Mouse (Mus musculus) frontal cortex, adult (tissue): ENCODE measurements around the gene Gm21913.
"Not testable (repeated sequence)": the region's sequence is repeated elsewhere in the genome, so short reads cannot be mapped to it uniquely, and the experiment has no call there.

Experiments
- ATAC-seq: cut with Nextera tagmentation; 2 replicates; pipeline ENCODE4 v1.9.2; 2017; ENCODE audit warnings: mild to moderate bottlenecking, moderate library complexity, mixed read lengths; ENCODE audit not compliant: low TSS enrichment

Gm21913 gene

GRCm38 (mm10) chrY:74623596-74623995, at the start of gene Gm21913:
Gene Gm21913, plus strand, starts transcription at chrY:74623896.
- not testable (repeated sequence) for ATAC-seq
